Mouse (Mus musculus) ES-Bruce4 (cell line): ENCODE results near the gene Fam131c.

Experiments used
- CTCF ChIP-seq: IDR thresholded peaks from one replicate; pipeline ENCODE4 v1.8.1; 2011; ENCODE audit warnings: low read depth, low read length
- EP300 ChIP-seq: IDR thresholded peaks from 2 replicates; pipeline ENCODE4 v1.6.1; 2011; ENCODE audit warnings: low read depth, low read length; ENCODE audit not compliant: insufficient read depth

- no peak for TF ChIP-seq CTCF
- TF ChIP-seq EP300: no peak
These were observed 30.5 kb downstream of the Fam131c start, which contains the start of gene Clcnka for GRCm38 (mm10) chr4:141398545-141398944.
